Mouse (Mus musculus): ENCODE measurements at regions not wholly inside any gene's neighbourhood (a gene's known extent, or its start where the extent isn't known, plus 50 kb on each side); places are given as distances from the start of the nearest gene placed in this dataset.

DNA sequence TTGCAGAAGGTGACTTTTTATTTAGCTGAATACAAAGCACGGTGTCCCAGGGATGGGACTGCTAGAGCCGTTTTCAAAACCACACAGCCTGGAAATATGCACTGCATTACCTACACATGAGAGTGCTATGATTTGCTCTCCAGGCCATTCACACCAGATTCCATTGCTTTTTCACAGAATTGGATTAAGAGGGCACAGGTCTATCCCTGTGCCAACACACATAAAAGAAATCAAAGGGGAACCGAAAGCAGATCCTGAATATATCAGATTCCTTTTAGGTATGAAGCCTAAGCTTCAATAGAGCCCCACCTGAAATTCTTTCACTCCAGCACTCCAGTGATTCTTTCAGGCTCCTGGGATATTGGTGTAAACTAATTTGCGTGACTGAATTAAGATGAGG, 606.2 kb upstream of the Crim1 start:
- Histone ChIP-seq H3K36me3 (ENCODE audit: insufficient read depth, low read length) (no peaks in the 10 kb centered on the region), H3K27ac (ENCODE audit: low read depth, low read length) (no peak overlapping the region), H3K4me1 (ENCODE audit: insufficient read depth, low read length) (no peaks in the 10 kb centered on the region), H3K9ac (replicated peaks; ENCODE audit: low read length, poor library complexity, severe bottlenecking) (no peak overlapping the region), H3K4me3 (ENCODE audit: low read depth, low read length) (no peak overlapping the region), H3K4me2 (ENCODE audit: low read depth, low read length, poor library complexity, severe bottlenecking) (no peak overlapping the region), H3K27me3 (ENCODE audit: insufficient read depth, low read length) (no peaks in the 10 kb centered on the region), H3K9me3 (ENCODE audit: low read length) (no peaks in the 10 kb centered on the region)
- DNase-seq (ENCODE audit: low spot score) (no peak), ATAC-seq (ENCODE audit: low FRiP score) (no peak)
- WGBS, result 33% methylated on average over 4 of the region's 4 CpGs
- TF ChIP-seq CTCF (IDR thresholded peaks at IDR 0.05), result no peak

DNA sequence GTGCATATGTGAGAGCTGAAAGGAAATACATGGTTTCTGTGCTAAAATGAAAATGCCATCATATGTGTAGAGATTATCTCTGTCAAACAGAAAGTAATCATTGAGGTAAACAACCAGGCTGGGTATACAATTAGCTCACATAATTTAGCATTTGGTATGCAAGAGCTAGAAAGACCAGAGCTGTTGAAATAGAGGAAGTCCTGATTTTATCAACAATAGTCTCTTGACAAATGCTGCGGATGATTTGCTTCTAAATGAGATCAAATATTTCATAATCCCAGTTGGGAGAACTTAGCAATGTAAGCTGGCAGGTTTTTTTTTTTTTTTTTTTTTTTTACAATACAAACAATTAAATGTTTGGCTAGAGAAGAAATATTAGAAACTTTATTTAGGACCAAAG, 603.6 kb upstream of the Crim1 start:
- no peak overlapping the region for H3K27ac ChIP-seq (ENCODE audit: low read depth, low read length)
- DNase-seq (ENCODE audit: low spot score) (no peak), ATAC-seq (ENCODE audit: low FRiP score) (no peak)
- no peaks in the 10 kb centered on the region for H3K4me1 ChIP-seq (ENCODE audit: insufficient read depth, low read length)
- no peaks in the 10 kb centered on the region for H3K27me3 ChIP-seq (ENCODE audit: insufficient read depth, low read length)
- no peak for TF ChIP-seq CTCF (IDR thresholded peaks at IDR 0.05)
- no peaks in the 10 kb centered on the region for H3K9me3 ChIP-seq (ENCODE audit: low read length)
- WGBS, result 85% methylated on average over 1 of the region's 1 CpGs
- H3K4me3 ChIP-seq (ENCODE audit: low read depth, low read length), result no peak overlapping the region
- no peak overlapping the region for H3K4me2 ChIP-seq (ENCODE audit: low read depth, low read length, poor library complexity, severe bottlenecking)
- H3K36me3 ChIP-seq (ENCODE audit: insufficient read depth, low read length), result no peaks in the 10 kb centered on the region
- H3K9ac ChIP-seq (replicated peaks; ENCODE audit: low read length, poor library complexity, severe bottlenecking), result no peak overlapping the region

DNA sequence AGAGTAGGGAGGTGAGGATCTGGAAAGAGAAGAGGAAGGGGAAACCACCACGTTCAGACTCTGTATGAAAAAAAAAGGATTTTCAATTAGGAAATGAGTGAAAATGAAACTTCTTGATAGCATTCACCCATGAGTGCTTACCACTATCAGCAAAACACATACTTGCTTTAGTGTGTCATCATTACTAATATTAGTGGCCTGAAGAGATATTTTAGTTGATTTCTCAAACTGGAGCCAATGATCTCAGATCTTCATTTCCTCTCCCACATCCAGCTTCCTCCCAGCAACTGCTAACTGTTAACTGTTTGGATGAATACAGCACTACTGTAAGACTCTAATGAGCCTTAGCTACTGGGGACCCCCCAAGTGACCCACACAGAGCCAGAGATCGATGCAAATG, 576.6 kb upstream of the Crim1 start:
- no peak for ATAC-seq (ENCODE audit: low FRiP score)
- whole genome bisulfite sequencing, result 65% methylated on average over 2 of the region's 2 CpGs

DNA sequence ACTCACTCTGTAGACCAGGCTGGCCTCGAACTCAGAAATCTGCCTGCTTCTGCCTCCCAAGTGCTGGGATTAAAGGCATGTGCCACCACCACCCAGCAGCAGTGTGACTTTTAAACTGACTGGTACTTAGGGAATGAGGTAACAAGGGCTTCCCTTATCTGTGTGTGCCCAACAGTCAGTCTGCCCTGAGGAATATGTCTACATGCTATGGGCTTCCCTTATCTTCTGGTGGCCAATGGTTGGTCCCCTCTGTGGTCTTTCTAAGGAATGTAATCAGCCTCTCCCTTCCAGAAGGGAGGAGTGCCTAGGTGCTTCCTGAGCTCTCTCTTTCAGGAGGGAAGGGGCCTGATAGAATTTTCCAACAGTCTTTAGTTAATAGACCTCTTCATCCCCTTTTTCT, 575.9 kb upstream of the Crim1 start:
- Histone ChIP-seq H3K36me3 (ENCODE audit: insufficient read depth, low read length) (no peaks in the 10 kb centered on the region), H3K9ac (replicated peaks; ENCODE audit: low read length, poor library complexity, severe bottlenecking) (no peak overlapping the region), H3K4me1 (ENCODE audit: insufficient read depth, low read length) (no peaks in the 10 kb centered on the region), H3K9me3 (ENCODE audit: low read length) (no peaks in the 10 kb centered on the region), H3K27me3 (ENCODE audit: insufficient read depth, low read length) (no peaks in the 10 kb centered on the region), H3K27ac (ENCODE audit: low read depth, low read length) (no peak overlapping the region), H3K4me3 (ENCODE audit: low read depth, low read length) (no peak overlapping the region), H3K4me2 (ENCODE audit: low read depth, low read length, poor library complexity, severe bottlenecking) (no peak overlapping the region)
- DNase-seq (ENCODE audit: low spot score), result no peak
- no peak for TF ChIP-seq CTCF (IDR thresholded peaks at IDR 0.05)
- ATAC-seq (ENCODE audit: low FRiP score), result no peak
- WGBS, result 78% methylated on average over 1 of the region's 1 CpGs

More for the DNA sequence above, 576.6 kb upstream of the Crim1 start:
- Histone ChIP-seq H3K36me3 (ENCODE audit: insufficient read depth, low read length) (no peaks in the 10 kb centered on the region), H3K27ac (ENCODE audit: low read depth, low read length) (no peak overlapping the region), H3K9ac (replicated peaks; ENCODE audit: low read length, poor library complexity, severe bottlenecking) (no peak overlapping the region), H3K9me3 (ENCODE audit: low read length) (no peaks in the 10 kb centered on the region), H3K4me2 (ENCODE audit: low read depth, low read length, poor library complexity, severe bottlenecking) (no peak overlapping the region), H3K4me3 (ENCODE audit: low read depth, low read length) (no peak overlapping the region), H3K4me1 (ENCODE audit: insufficient read depth, low read length) (no peaks in the 10 kb centered on the region), H3K27me3 (ENCODE audit: insufficient read depth, low read length) (no peaks in the 10 kb centered on the region)
- no peak for TF ChIP-seq CTCF (IDR thresholded peaks at IDR 0.05)
- DNase-seq (ENCODE audit: low spot score), result no peak

DNA sequence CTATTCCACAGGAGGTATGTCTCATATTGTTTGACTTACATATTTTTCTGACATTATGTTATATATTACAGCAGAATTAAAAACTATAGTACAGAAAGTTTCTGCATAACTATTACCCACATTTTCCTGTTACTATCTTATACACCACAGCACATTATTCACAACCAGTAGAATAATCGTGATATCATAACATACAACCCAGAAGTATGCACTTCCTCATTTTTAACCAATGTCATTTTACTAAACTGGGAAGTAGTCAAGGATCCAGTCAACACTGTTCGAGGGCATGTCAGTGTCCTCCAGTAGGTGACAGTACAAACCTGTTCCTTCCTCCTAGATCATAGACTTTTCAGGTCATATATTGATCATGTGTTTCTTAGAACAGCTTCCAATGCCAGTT, 557.7 kb upstream of the Crim1 start:
- Histone ChIP-seq H3K36me3 (ENCODE audit: insufficient read depth, low read length) (no peaks in the 10 kb centered on the region), H3K27me3 (ENCODE audit: insufficient read depth, low read length) (no peaks in the 10 kb centered on the region), H3K9me3 (ENCODE audit: low read length) (no peaks in the 10 kb centered on the region), H3K4me2 (ENCODE audit: low read depth, low read length, poor library complexity, severe bottlenecking) (no peak overlapping the region), H3K4me3 (ENCODE audit: low read depth, low read length) (no peak overlapping the region), H3K9ac (replicated peaks; ENCODE audit: low read length, poor library complexity, severe bottlenecking) (no peak overlapping the region), H3K27ac (ENCODE audit: low read depth, low read length) (no peak overlapping the region), H3K4me1 (ENCODE audit: insufficient read depth, low read length) (no peaks in the 10 kb centered on the region)
- peak; percentile 27; the same call in 1 of the 2 replicates for TF ChIP-seq CTCF (IDR thresholded peaks at IDR 0.05)
- WGBS, result 89% methylated on average over 2 of the region's 2 CpGs
- DNase-seq (ENCODE audit: low spot score) (no peak), ATAC-seq (ENCODE audit: low FRiP score) (no peak)

DNA sequence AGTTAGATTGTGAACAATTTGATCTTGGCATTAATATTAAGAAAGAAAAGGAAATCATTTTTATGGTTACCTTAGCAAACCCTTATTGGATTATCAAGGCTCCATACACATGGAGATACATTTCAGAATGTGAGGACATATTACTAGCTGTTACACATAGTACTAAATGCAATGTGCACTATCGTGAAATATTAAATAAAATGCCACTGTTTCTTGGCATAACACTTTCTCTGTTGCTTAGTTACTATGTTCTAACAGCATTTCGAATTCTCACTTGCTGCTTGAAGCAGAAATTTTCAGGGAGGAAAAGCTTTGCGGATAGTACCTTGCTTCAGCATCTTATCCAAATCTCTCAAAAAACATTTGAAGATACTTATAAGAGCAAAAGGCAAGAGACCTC, 551.1 kb upstream of the Crim1 start:
- ATAC-seq (ENCODE audit: low FRiP score), result no peak

More for the DNA sequence above, 551.1 kb upstream of the Crim1 start:
- H3K27ac ChIP-seq (ENCODE audit: low read depth, low read length), result 0 out of 2 replicates have a peak overlapping the region, but pooled peaks have one; percentile 26
- no peak overlapping the region for H3K4me3 ChIP-seq (ENCODE audit: low read depth, low read length)
- no peak for TF ChIP-seq CTCF (IDR thresholded peaks at IDR 0.05)
- 59% methylated on average over 3 of the region's 3 CpGs for WGBS
- H3K36me3 ChIP-seq (ENCODE audit: insufficient read depth, low read length), result no peaks in the 10 kb centered on the region
- H3K4me2 ChIP-seq (ENCODE audit: low read depth, low read length, poor library complexity, severe bottlenecking), result no peak overlapping the region
- H3K9me3 ChIP-seq (ENCODE audit: low read length), result no peaks in the 10 kb centered on the region
- H3K27me3 ChIP-seq (ENCODE audit: insufficient read depth, low read length), result no peaks in the 10 kb centered on the region
- H3K4me1 ChIP-seq (ENCODE audit: insufficient read depth, low read length), result no peaks in the 10 kb centered on the region
- DNase-seq (ENCODE audit: low spot score), result peak; percentile 5
- H3K9ac ChIP-seq (replicated peaks; ENCODE audit: low read length, poor library complexity, severe bottlenecking), result no peak overlapping the region

Measured in midbrain, postnatal 0 days (tissue).